Mouse (Mus musculus) frontal cortex, postnatal 10 days (tissue): ENCODE data around the gene Syt9.
"Not testable (repeated sequence)": the region's sequence is repeated elsewhere in the genome, so short reads cannot be mapped to it uniquely, and the experiment has no call there.

Experiments
- DNase-seq, 2 experiments: peaks; one replicate each; pipeline ENCODE4 v3.0.0; 2022; ENCODE audit warnings: low spot score in 2 of 2, mixed read lengths in 1 of 2

Gene Syt9

GRCm38 (mm10) chr7:107461167-107461566 is 90.6 kb downstream of the Syt9 start:
- DNase-seq: no peak

GRCm38 (mm10) chr7:107461699-107462440 is 91.3 kb downstream of the Syt9 start:
- no peak for DNase-seq

DNA sequence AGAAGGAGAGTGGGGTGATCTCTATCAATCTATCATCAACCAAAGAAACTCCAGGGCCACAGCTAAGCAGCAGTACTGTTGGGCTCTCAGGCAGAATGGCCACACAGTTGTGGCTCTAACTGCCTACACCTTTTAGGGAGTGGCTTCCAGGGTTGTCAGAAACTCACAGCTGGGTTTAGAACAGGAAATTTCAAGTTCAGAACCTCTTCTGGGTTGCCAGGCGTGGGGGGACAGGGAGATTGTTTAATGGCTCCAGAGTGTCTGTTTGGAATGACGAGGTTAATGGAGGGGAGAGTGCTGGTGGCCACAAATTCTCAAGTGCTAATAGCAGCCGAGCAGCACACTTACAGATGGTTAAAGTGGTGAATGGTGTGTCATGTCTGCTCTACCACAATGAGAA is 92.4 kb downstream of the Syt9 start:
- DNase-seq: no peak

DNA sequence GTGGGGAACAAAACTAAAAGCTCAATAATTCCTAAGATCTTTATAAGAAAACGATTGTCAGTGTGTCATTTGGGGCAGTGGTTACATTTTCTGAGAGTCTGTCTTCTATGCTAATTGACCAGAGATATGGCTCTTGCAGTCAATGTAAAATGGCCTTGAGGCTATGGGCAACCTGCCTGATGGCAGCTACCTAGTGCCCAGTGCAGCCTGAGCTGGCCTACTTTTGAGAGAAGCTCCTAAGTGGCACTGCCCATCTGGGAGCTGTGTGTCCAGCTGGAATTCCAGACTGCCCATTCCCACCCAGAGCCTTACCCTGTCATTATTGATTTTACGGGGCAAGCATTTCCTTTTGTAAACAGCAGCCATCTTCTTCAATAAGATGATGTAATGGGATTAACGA is 94.6 kb downstream of the Syt9 start:
- DNase-seq: no peak

DNA sequence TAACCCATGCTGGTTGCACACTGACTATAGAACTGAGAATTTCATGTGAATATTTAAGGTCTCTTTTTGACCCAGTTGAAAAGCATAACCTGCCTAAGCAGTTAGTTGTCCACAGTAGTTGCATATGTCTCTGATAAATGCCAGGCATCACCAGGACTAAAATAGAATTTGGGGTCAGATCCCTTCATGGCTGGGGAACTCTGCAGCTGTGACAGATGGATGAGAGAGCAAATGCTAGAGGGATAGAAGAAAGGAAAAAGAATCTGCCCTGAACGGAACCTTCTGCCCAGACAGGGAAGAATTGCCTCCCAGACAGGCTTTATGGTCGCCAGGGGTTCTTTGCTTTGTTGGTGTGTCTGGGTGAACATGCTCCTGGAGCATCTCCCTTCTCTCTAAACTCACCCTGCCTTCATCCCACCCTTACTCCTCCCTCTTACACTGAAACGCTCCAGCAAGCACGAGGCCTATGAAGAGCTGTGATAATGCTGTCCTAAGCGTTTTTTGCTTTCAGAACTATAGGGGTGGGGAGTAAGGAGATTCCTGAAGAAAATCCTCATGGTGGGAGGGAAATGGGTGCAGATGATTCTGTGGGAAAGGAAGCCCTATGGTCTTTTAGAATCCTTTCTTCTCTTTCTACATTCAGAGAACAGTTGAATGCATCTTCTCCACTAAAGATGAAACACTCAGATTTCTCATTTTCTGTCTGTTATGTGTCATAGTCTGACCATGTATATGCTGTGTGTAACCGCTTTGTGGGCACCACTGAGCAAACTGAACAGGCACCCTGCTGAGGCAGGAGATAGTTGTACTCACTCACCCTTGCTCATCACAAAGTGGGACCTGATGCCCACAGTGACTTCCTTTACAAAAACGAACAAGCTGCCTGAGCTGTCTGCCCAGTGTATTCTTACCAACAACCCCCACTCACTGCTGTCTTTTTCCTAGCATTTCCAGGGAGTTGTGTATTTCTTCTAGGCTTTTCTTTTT is 108.7 kb downstream of the Syt9 start:
- DNase-seq: no peak

GRCm38 (mm10) chr7:107485709-107486108 is 115.2 kb downstream of the Syt9 start:
- not testable (repeated sequence) for DNase-seq

DNA sequence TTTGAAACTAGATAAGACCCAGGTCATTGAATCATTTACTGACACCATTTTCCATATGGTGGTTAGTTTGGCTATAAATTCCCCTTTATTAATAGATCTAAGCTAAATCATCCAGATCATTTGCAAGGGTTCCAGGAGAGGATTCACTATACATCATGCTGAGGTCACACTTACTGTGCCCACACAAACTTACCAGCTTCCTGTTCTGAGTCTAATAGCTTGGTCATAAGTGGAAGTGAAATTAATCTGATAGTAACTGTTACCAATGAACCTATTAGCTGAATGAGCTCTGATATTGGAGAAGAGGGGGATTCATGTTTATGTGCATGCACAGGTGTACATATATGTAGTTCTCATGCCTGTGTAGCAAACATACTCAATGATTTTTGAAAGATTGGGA is 124.9 kb downstream of the Syt9 start:
- no peak for DNase-seq

- DNase-seq: no peak
Observed at GRCm38 (mm10) chr7:107496923-107497322, 126.4 kb downstream of the Syt9 start.

- DNase-seq: no peak
Observed at GRCm38 (mm10) chr7:107500641-107501040, 130.1 kb downstream of the Syt9 start.

- no peak for DNase-seq
Observed at GRCm38 (mm10) chr7:107504761-107505712, 134.5 kb downstream of the Syt9 start.

DNA sequence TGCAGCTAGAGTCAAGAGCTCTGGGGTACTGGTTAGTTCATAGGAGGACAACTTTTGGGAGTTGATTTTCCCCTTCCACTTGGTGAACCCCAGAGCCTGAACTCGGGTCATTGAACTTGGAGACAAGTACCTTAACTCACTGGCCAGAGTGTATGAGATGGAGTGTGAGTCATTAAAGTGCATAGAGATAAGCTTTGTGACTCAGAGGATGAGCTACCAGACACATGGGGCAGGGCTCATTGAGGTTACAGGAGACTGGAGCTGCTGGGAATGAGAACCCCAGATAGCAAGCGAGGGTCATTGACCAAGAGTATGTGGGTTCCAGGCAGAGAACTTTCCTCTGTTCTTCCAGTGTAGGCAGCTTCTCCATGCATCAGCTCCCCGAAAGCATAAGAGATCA is 137.4 kb downstream of the Syt9 start:
- no peak for DNase-seq

- DNase-seq: no peak
Observed at GRCm38 (mm10) chr7:107509740-107510139, 139.2 kb downstream of the Syt9 start.

GRCm38 (mm10) chr7:107516704-107517410 is 146.3 kb downstream of the Syt9 start:
- no peak for DNase-seq

GRCm38 (mm10) chr7:107519256-107520025 is 148.9 kb downstream of the Syt9 start:
- no peak for DNase-seq

DNA sequence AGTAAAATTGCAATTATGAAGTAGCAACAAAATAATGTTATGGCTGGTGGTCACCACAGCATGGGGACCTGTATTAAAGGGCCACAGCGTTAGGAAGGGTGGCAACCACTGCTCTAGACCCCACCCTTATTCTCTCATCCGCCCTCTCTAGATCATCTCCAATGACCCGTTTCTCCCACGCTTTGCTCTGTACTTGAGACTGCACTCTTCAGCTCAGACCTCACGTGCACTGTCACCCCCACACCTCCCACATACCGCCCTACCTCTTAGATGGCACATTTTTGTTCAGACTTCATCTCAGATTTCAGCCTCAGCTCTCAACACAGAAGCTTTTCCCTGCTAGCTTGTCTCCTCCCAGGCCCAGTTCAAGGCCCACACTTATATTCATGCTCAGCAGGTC is 150.9 kb downstream of the Syt9 start:
- no peak for DNase-seq

- peak; percentile 9 to 51 for DNase-seq
Observed at GRCm38 (mm10) chr7:107526299-107526698, 155.8 kb downstream of the Syt9 start.

- no peak for DNase-seq
Observed at GRCm38 (mm10) chr7:107528169-107528772, 157.7 kb downstream of the Syt9 start.

DNA sequence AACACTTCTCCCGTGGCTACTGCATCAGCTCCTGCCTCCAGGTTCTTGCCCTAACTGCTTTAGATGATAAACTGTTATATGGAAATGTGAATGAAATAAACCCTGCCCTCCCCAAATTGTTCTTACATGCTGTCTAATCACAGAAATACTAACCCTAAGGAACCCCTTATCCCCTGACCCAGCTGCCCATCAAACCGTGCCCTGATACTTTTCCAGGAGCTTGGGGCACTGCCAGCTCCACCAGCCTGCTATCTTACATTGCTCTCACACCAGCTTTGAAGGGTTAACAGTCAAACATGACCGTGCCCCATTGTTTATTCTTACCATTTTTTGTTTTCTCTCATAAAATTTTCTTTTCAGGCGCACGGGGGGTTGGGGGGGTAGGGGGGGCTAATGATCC is 158.8 kb downstream of the Syt9 start:
- DNase-seq: no peak

DNA sequence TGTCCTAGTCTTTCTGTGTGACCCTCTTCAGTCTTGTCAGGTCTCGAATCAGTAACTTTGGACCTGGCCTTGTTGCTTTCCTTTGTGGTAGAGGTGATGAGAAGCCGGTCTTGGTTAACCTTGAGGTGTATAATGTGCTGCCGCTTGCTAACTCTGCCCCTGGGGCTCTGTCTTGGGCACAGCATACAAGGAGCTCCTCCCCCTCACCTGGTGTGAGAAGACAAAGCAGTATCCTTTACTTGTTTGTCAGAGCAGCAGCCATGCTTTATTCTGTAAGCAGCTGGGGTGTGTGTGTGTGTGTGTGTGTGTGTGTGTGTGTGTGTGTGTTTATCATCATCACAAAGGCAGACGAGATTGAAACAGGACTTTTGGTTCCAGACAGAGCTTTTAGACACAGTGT is 164.8 kb downstream of the Syt9 start:
- DNase-seq: no peak

DNA sequence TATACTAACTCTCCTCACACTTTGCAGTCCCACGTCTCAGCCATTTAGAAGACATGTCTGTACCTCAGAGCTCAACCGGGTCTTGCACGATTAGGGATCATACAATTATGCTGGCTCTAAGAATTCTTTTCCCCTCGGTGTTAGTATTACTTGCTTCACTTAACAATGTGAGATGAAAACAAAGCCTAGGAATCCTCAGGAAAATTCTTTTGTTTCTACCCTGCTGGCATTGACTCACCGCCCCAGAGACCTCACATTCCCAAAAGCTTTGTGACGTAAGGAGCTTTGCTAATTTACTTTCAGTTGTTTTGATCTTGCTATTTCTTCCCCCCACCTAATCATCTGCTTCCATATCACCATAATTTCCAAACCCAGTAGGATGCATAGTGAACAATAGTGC is 166.0 kb downstream of the Syt9 start:
- no peak for DNase-seq
